Mouse (Mus musculus) heart, postnatal 14 days (tissue): ENCODE results near the gene Rap1gap. TPM values are rescaled to one million over a fixed set of nuclear protein-coding genes. Genes with fewer than 3 reads are reported as not detected.

Experiments
- DNase-seq, 2 experiments: peaks; one replicate each; pipeline ENCODE4 v3.0.0; 2021 to 2022
- intact Hi-C: fragments of 180-260 bp; cut with DNase I; formaldehyde crosslinking; loops from one replicate; pipeline ENCODE4 v1.15.1; 2025
- total RNA-seq, 2 experiments: library from RNA; stranded (reverse); gene quantifications; 2 replicates each; pipeline ENCODE4 v1.2.3; 2021

The Rap1gap gene
- total RNA-seq, 2 experiments from 2014 or later, result 13.9 to 18.3 TPM

GRCm38 (mm10) chr4:137765554-137765971, 101.0 kb downstream of the Rap1gap start:
- DNase-seq, result no peak
- intact Hi-C loops, result no loop called here

GRCm38 (mm10) chr4:137766365-137766764, 101.8 kb downstream of the Rap1gap start:
- no peak for DNase-seq
- intact Hi-C loops, result no loop called here

- no peak for DNase-seq
- intact Hi-C loops, result no loop called here
Observed at GRCm38 (mm10) chr4:137768381-137768780, 103.9 kb downstream of the Rap1gap start.

- DNase-seq, result peak; percentile 56 to 69
- intact Hi-C loops, result no loop called here
Observed at GRCm38 (mm10) chr4:137768831-137769230, 104.3 kb downstream of the Rap1gap start.

GRCm38 (mm10) chr4:137769635-137770034, 105.1 kb downstream of the Rap1gap start:
- intact Hi-C loops, result no loop called here

GRCm38 (mm10) chr4:137770901-137771612, 106.5 kb downstream of the Rap1gap start:
- peak; percentile 60 to 67 for DNase-seq
- intact Hi-C loops, result no loop called here

More at GRCm38 (mm10) chr4:137769635-137770034, 105.1 kb downstream of the Rap1gap start:
- peak; percentile 67 to 68 for DNase-seq

GRCm38 (mm10) chr4:137771749-137772148, 107.2 kb downstream of the Rap1gap start:
- intact Hi-C loops, result no loop called here
- no peak for DNase-seq

GRCm38 (mm10) chr4:137772438-137773056, 108.0 kb downstream of the Rap1gap start:
- no peak for DNase-seq
- intact Hi-C loops, result no loop called here

GRCm38 (mm10) chr4:137773369-137773899, 108.9 kb downstream of the Rap1gap start:
- no peak for DNase-seq
- intact Hi-C loops, result no loop called here

- no peak for DNase-seq
- intact Hi-C loops, result no loop called here
Observed at GRCm38 (mm10) chr4:137774013-137774412, 109.5 kb downstream of the Rap1gap start.

- intact Hi-C loops, result no loop called here
- DNase-seq, result no peak
Observed at GRCm38 (mm10) chr4:137774505-137774904, 110.0 kb downstream of the Rap1gap start.

GRCm38 (mm10) chr4:137777866-137778265, 113.3 kb downstream of the Rap1gap start:
- intact Hi-C loops, result no loop called here
- DNase-seq, result no peak

- no peak for DNase-seq
- intact Hi-C loops, result no loop called here
Observed at GRCm38 (mm10) chr4:137778397-137779184, 114.1 kb downstream of the Rap1gap start.

Other genes with a start within 250 kb of the Rap1gap start
- gene Cela3b, start 234.2 kb upstream of the Rap1gap start, total RNA-seq, result not detected
- gene 1700013G24Rik, start 211.4 kb upstream of the Rap1gap start, total RNA-seq, result not detected
- gene Hspg2, start 196.0 kb upstream of the Rap1gap start, total RNA-seq, result 100 to 1,000 TPM; 436 to 447 TPM
- gene Ldlrad2, start 90.2 kb upstream of the Rap1gap start, total RNA-seq, result not detected
- gene Usp48, start 71.0 kb upstream of the Rap1gap start, total RNA-seq, result 10 to 100 TPM; 36.7 to 40.1 TPM
- 10 to 100 TPM; 51.5 to 72.3 TPM for gene Alpl, start 131.7 kb downstream of the Rap1gap start, total RNA-seq
- 100 to 1,000 TPM in 1 of 2 experiments, 10 to 100 TPM in 1; 94.5 to 117 TPM for gene Ece1, start 197.5 kb downstream of the Rap1gap start, total RNA-seq